Mouse (Mus musculus) stomach, embryonic 16.5 days (tissue): ENCODE measurements at regions not wholly inside any gene's neighbourhood (a gene's known extent, or its start where the extent isn't known, plus 50 kb on each side); places are given as distances from the start of the nearest gene placed in this dataset.
A peak's percentile ranks its signal among the peaks of the same experiment; 100 is the strongest.

Experiments used
- ATAC-seq: fragments of 200-750 bp; cut with Nextera tagmentation; 2 replicates; pipeline ENCODE4 v1.8.0; 2017; ENCODE audit warnings: moderate number of reproducible peaks, moderate TSS enrichment; ENCODE audit not compliant: insufficient read depth, low FRiP score
- H3K27ac ChIP-seq: fragments of 300-500 bp; sonication (generic); 2 replicates; pipeline ENCODE4 v1.5.1; 2014; ENCODE audit warnings: low read length
- H3K27me3 ChIP-seq: fragments of 300-500 bp; sonication (generic); 2 replicates; pipeline ENCODE4 v1.6.1; 2014; ENCODE audit warnings: low read length, control low read depth, mixed read lengths; ENCODE audit not compliant: control insufficient read depth, insufficient read depth
- H3K36me3 ChIP-seq: fragments of 300-500 bp; sonication (generic); 2 replicates; pipeline ENCODE4 v1.6.1; 2014; ENCODE audit warnings: low read length; ENCODE audit not compliant: control insufficient read depth, insufficient read depth
- H3K4me1 ChIP-seq: fragments of 300-500 bp; sonication (generic); 2 replicates; pipeline ENCODE4 v1.6.1; 2014; ENCODE audit warnings: low read length, control low read depth, mixed read lengths; ENCODE audit not compliant: control insufficient read depth, insufficient read depth
- H3K4me2 ChIP-seq: fragments of 300-500 bp; sonication (generic); 2 replicates; pipeline ENCODE4 v1.6.1; 2014; ENCODE audit warnings: low read depth, low read length, mixed read lengths
- H3K4me3 ChIP-seq: fragments of 300-500 bp; sonication (generic); replicated peaks from 2 replicates; pipeline ENCODE4 v1.5.1; 2014; ENCODE audit warnings: mild to moderate bottlenecking, low read length
- H3K9ac ChIP-seq: fragments of 300-500 bp; sonication (generic); 2 replicates; pipeline ENCODE4 v1.6.1; 2014; ENCODE audit warnings: low read length
- H3K9me3 ChIP-seq: fragments of 300-500 bp; sonication (generic); replicated peaks from 2 replicates; pipeline ENCODE4 v1.6.1; 2016; ENCODE audit warnings: low read length, control low read depth; ENCODE audit not compliant: control insufficient read depth
- WGBS: fragments of 180-500 bp; shearing (Covaris S2); extraction: QIAGEN DNeasy Blood & Tissue Kit; methylation state at CpG from one replicate; pipeline ENCODE4 v1.1.7; 2014; 5-methylcytosine and 5-hydroxymethylcytosine counted together

GRCm38 (mm10) chr12:29288801-29289200, 239.4 kb upstream of the Myt1l start:
- Histone ChIP-seq H3K4me2 (no peak overlapping the region), H3K27me3 (no peaks in the 10 kb centered on the region), H3K4me3 (no peak overlapping the region), H3K9me3 (no peaks in the 10 kb centered on the region), H3K27ac (no peak overlapping the region), H3K36me3 (no peaks in the 10 kb centered on the region), H3K9ac (no peak overlapping the region), H3K4me1 (0 out of 2 replicates have a peak, but pooled peaks cover 5% of the 10 kb centered on the region)
- no peak for ATAC-seq
- whole genome bisulfite sequencing, result 52% methylated on average over 2 of the region's 2 CpGs

- H3K27ac ChIP-seq, result peak overlapping the region; percentile 73
- peak overlapping the region; percentile 74 for H3K4me2 ChIP-seq
- 0 out of 2 replicates have a peak, but pooled peaks cover 5% of the 10 kb centered on the region for H3K4me1 ChIP-seq
- H3K4me3 ChIP-seq, result peak overlapping the region; percentile 52
- no peaks in the 10 kb centered on the region for H3K27me3 ChIP-seq
- ATAC-seq, result peak; percentile 99
- WGBS, result 7% methylated on average over 23 of the region's 23 CpGs
- H3K9ac ChIP-seq, result peak overlapping the region; percentile 74
- no peaks in the 10 kb centered on the region for H3K9me3 ChIP-seq
- H3K36me3 ChIP-seq, result no peaks in the 10 kb centered on the region
Observed at GRCm38 (mm10) chr12:29290591-29291351, 237.4 kb upstream of the Myt1l start.

- H3K36me3 ChIP-seq, result no peaks in the 10 kb centered on the region
- WGBS, result 65% methylated on average over 5 of the region's 5 CpGs
- H3K4me2 ChIP-seq, result no peak overlapping the region
Observed at GRCm38 (mm10) chr12:29297984-29298383, 230.2 kb upstream of the Myt1l start.

GRCm38 (mm10) chr12:29315636-29316035, 212.5 kb upstream of the Myt1l start:
- H3K9me3 ChIP-seq, result no peaks in the 10 kb centered on the region
- no peak for ATAC-seq
- no peaks in the 10 kb centered on the region for H3K4me1 ChIP-seq
- H3K9ac ChIP-seq, result no peak overlapping the region
- no peaks in the 10 kb centered on the region for H3K27me3 ChIP-seq
- H3K27ac ChIP-seq, result no peak overlapping the region
- WGBS, result 57% methylated on average over 1 of the region's 1 CpGs
- H3K4me2 ChIP-seq, result no peak overlapping the region
- no peaks in the 10 kb centered on the region for H3K36me3 ChIP-seq
- H3K4me3 ChIP-seq, result no peak overlapping the region

More at GRCm38 (mm10) chr12:29297984-29298383, 230.2 kb upstream of the Myt1l start:
- no peaks in the 10 kb centered on the region for H3K9me3 ChIP-seq
- H3K27me3 ChIP-seq, result no peaks in the 10 kb centered on the region
- H3K4me3 ChIP-seq, result no peak overlapping the region
- no peak overlapping the region for H3K9ac ChIP-seq
- no peaks in the 10 kb centered on the region for H3K4me1 ChIP-seq
- H3K27ac ChIP-seq, result no peak overlapping the region
- ATAC-seq, result no peak

- Histone ChIP-seq H3K4me3 (no peak overlapping the region), H3K27me3 (no peaks in the 10 kb centered on the region), H3K9me3 (no peaks in the 10 kb centered on the region), H3K27ac (no peak overlapping the region), H3K4me2 (no peak overlapping the region), H3K36me3 (no peaks in the 10 kb centered on the region), H3K9ac (no peak overlapping the region), H3K4me1 (no peaks in the 10 kb centered on the region)
- ATAC-seq, result no peak
- 57% methylated on average over 2 of the region's 2 CpGs for WGBS
Observed at GRCm38 (mm10) chr12:29321468-29321867, 206.7 kb upstream of the Myt1l start.

GRCm38 (mm10) chr12:29323534-29323933, 204.7 kb upstream of the Myt1l start:
- no peak overlapping the region for H3K4me3 ChIP-seq
- WGBS, result 59% methylated on average over 3 of the region's 3 CpGs
- no peak for ATAC-seq

GRCm38 (mm10) chr12:29335839-29336469, 192.2 kb upstream of the Myt1l start:
- Histone ChIP-seq H3K4me2 (no peak overlapping the region), H3K4me1 (no peaks in the 10 kb centered on the region), H3K4me3 (no peak overlapping the region), H3K9me3 (no peaks in the 10 kb centered on the region), H3K27me3 (no peaks in the 10 kb centered on the region), H3K9ac (no peak overlapping the region), H3K36me3 (no peaks in the 10 kb centered on the region), H3K27ac (no peak overlapping the region)
- WGBS, result 64% methylated on average over 3 of the region's 3 CpGs
- no peak for ATAC-seq

More at GRCm38 (mm10) chr12:29323534-29323933, 204.7 kb upstream of the Myt1l start:
- no peak overlapping the region for H3K4me2 ChIP-seq
- no peaks in the 10 kb centered on the region for H3K36me3 ChIP-seq
- no peak overlapping the region for H3K9ac ChIP-seq
- H3K27ac ChIP-seq, result no peak overlapping the region
- H3K4me1 ChIP-seq, result no peaks in the 10 kb centered on the region
- no peaks in the 10 kb centered on the region for H3K9me3 ChIP-seq
- no peaks in the 10 kb centered on the region for H3K27me3 ChIP-seq

- WGBS, result 89% methylated on average over 2 of the region's 2 CpGs
- H3K27ac ChIP-seq, result no peak overlapping the region
- ATAC-seq, result no peak
Observed at GRCm38 (mm10) chr12:29337336-29337735, 190.8 kb upstream of the Myt1l start.

GRCm38 (mm10) chr12:29341388-29341995, 186.7 kb upstream of the Myt1l start:
- Histone ChIP-seq H3K27me3 (no peaks in the 10 kb centered on the region), H3K4me2 (no peak overlapping the region), H3K4me1 (no peaks in the 10 kb centered on the region), H3K4me3 (no peak overlapping the region), H3K27ac (no peak overlapping the region), H3K36me3 (no peaks in the 10 kb centered on the region), H3K9me3 (no peaks in the 10 kb centered on the region), H3K9ac (no peak overlapping the region)
- ATAC-seq, result no peak
- WGBS, result 41% methylated on average over 7 of the region's 7 CpGs

More at GRCm38 (mm10) chr12:29337336-29337735, 190.8 kb upstream of the Myt1l start:
- Histone ChIP-seq H3K27me3 (no peaks in the 10 kb centered on the region), H3K4me3 (no peak overlapping the region), H3K36me3 (no peaks in the 10 kb centered on the region), H3K4me1 (no peaks in the 10 kb centered on the region), H3K9me3 (no peaks in the 10 kb centered on the region), H3K4me2 (no peak overlapping the region), H3K9ac (no peak overlapping the region)
